Mouse (Mus musculus) kidney, adult 9 months (tissue): ENCODE results near the gene Stmn1.

Experiments used
- DNase-seq: peaks from one replicate; pipeline ENCODE4 v3.0.0; 2022

The Stmn1 gene

GRCm38 (mm10) chr4:134517719-134518118 lies 49.6 kb downstream of the Stmn1 start:
- DNase-seq = no peak

GRCm38 (mm10) chr4:134518541-134518940 lies 50.4 kb downstream of the Stmn1 start:
- DNase-seq = no peak

GRCm38 (mm10) chr4:134519281-134519680 lies 51.2 kb downstream of the Stmn1 start:
- DNase-seq = no peak
